Mouse (Mus musculus) adrenal gland, adult 18-20 months (tissue): Measurements from ENCODE around the gene Slc39a11. TPM values are rescaled to one million over a fixed set of nuclear protein-coding genes. Genes with fewer than 3 reads are reported as not detected.

ENCODE experiments used
- DNase-seq, 2 experiments: peaks; one replicate each; pipeline ENCODE4 v3.0.0; 2021 to 2022; ENCODE audit warnings: low spot score in 2 of 2
- total RNA-seq, 2 experiments: library from RNA; stranded (reverse); gene quantifications; 1 replicate in 1 of 2; 2 replicates in 1 of 2; pipeline ENCODE4 v1.2.3; 2021

Slc39a11 gene
- total RNA-seq, 2 experiments from 2014 or later: 23.1 to 29.1 TPM

GRCm38 (mm10) chr11:113552539-113552938 lies 97.3 kb downstream of the Slc39a11 start:
- DNase-seq: no peak

DNA sequence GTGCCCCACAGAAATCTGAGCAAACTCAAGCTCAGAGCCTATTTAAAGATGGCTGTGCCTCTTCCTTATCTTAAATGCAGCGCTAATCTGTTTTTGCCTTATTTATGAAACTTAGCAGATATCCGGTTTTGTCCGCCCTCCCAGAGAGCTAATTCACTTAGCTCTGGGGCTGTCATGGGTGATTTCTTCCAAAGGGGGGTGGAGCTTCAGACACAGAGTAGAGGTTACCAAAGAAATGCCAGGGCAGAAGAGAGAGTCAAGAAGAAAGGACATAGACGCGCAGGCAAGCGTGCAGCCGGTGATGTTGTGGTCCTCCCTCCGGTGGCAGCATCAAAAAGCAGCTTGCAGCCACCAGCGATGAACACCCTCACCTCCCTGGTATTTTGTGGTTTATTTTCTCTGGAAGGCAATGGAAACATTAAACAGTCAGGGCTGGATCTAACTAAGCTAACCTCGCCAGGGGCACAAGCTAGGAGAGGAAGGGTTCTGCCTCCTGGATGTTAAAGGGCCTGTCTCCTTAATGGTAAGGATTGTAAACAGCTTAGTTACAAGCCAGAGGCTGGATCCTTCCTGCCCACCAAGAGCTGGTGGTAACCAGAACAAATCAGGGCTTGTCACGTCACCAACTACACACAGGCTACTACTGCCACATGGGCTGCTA lies 103.5 kb downstream of the Slc39a11 start:
- no peak for DNase-seq

- DNase-seq: no peak
These were observed 105.8 kb downstream of the Slc39a11 start for GRCm38 (mm10) chr11:113544017-113544640.

DNA sequence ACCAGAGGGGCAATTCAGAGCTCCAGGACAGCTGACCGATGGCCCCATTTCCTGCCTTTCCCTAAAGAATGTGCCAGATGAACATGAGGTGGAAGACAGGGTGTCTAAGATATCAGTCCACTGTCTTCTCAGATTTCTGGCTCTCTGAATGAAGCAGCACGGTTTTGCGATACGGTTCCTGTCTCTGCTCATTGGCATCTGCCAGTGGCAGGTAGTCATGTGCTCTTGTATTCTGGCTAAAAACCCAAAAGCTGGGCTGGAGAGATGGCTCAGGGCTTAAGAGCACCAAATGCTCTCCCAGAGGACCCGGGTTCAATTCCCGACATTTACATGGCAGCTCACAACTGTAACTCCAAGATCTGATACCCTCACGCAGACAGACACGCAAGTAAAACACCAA lies 108.8 kb downstream of the Slc39a11 start:
- DNase-seq: no peak

- DNase-seq: no peak
These were observed 110.2 kb downstream of the Slc39a11 start for GRCm38 (mm10) chr11:113539502-113540209.

DNA sequence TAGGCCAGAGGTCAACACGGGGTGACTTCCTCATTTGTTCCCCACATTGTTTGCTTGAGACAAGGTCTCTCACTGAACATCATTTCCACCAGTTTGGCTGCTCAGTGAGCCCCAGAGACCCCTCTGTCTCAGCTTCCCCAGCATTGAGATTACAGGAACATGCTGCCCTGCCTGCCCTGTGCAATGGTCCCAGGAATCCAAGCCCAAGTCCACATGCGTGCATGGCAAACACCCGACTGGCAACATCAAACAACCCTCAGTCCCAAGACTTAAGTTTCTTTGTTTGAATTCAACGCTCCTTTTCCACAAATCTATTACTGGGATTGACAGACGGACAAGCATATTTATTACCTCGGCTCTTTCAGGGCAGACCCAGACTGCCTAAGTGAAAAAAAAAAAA lies 110.8 kb downstream of the Slc39a11 start:
- DNase-seq: no peak

DNA sequence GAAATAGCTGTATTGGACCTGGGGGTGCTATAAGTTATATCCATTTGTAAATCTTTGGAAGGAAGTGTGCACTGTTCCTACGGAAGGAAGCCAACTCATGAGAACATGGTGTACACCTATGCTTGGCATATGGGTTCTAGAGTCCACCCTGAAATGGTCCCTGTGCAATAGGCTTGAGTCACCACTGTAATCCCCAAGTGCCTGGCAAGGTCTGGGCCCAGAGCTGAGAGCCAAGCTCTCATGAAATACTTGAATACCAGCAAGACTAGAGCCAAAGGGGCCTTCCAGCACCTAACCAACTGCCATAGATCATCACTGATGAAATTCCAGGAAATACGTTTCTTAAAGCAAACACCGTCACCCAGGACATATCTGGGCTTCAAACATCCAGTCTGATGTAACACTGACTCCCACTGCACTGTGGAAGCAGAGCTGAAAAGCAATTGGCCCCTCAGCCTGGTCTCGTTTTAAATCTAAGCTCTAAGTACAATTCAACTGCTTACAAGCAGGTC lies 111.4 kb downstream of the Slc39a11 start:
- no peak for DNase-seq

- DNase-seq: no peak
These were observed 112.2 kb downstream of the Slc39a11 start for GRCm38 (mm10) chr11:113537715-113538114.

DNA sequence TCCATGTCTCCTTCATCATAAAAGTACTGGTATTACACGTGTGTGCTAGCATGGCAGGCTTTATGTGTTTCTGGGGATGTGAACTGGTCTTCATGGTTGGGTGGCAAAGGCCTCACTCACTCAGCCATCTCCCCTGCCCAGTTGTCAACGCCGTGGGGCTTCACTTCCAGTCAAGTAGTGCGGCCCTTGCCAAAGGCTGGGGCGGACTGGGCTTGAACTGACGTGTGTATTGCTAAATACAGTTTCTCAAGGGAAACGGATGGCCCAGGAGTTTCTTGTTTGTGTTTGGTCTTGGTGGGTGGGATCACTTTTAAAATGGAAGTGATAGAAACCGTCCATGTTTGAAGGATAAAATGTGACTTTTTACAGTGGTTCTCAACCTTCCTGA lies 112.7 kb downstream of the Slc39a11 start:
- no peak for DNase-seq

DNA sequence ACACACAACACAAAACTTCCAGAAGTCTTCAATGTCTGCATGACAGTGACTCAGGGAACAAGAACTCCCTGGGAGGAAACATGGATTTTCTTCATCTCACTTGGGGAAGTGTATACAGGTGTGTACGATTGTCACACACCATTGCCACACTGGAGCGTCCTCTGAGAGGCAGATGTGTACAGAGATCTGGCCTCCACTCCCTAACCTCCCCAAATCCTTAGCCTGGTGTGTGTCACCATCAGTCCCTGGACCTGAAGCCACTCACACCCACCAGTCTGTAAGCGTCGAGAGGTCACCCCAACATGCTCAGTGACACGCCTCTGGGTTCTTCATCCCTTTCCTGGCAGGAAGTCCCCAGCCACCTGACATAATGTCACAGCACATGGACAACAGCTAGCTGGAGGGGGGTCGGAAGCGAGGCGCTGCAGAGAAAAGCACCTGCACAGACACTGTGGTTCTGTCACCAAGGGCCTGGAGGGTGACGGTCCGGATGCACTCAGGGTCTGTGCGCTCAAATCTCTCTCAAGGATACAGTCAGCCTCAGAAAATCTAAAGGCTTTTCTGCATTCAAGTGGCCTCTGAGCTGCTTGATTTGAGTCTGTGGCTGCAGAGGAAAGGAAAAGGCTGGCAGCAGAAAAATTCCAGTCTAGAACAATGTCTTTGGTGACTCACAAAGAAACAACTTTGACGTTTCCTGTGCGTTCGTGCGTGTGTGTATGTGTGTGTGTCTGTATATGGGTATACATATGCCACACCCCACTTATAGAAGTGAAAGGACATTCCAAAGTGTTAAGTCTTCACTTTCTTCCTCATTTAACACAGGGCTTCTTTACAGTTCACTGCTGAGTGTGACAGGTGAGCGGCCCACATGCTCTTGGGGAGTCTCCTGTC lies 113.3 kb downstream of the Slc39a11 start:
- no peak for DNase-seq

DNA sequence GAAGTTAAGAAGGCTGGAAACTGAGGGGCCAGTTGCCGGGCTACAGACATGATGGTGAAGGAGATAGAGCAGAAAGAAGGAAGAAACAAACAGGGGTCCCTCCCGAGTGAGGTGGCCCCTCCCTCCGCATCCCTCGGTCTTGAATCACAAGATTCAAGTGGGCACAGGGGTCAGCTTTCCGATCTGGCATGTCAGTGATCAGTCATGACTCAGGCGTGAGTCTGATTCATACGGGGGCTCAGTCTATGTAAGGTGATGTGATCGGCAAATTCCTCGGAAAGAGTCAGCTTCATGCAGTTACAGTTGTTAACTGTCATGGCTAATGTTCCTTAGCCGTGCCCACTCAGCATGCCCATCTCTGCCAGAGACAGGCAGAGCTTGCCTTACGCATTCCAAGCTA lies 115.5 kb downstream of the Slc39a11 start:
- no peak for DNase-seq

DNA sequence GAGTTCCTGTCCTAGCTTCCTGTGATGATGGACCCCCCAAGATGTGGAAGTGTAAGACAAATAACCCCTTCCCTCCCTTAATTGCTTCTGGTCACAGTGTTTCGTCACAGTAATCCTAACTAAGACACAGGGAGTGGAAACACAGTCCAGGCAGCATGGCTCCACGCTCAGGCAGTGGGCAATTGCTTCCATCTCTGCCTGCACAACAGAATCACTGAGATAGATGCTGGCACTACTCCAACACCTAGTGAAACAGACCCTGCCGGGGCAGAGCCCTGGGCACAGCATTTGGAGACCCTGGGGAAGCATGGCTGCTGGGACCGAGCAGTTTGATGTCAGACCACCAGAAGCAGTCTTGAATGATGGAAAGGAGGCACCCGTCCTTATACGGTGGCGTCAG lies 115.9 kb downstream of the Slc39a11 start:
- no peak for DNase-seq

- no peak for DNase-seq
These were observed 121.5 kb downstream of the Slc39a11 start for GRCm38 (mm10) chr11:113528391-113528790.

- DNase-seq: no peak
These were observed 124.1 kb downstream of the Slc39a11 start for GRCm38 (mm10) chr11:113525731-113526130.

- no peak for DNase-seq
These were observed 127.2 kb downstream of the Slc39a11 start for GRCm38 (mm10) chr11:113522726-113523125.

GRCm38 (mm10) chr11:113521469-113522190 lies 128.2 kb downstream of the Slc39a11 start:
- DNase-seq: no peak

DNA sequence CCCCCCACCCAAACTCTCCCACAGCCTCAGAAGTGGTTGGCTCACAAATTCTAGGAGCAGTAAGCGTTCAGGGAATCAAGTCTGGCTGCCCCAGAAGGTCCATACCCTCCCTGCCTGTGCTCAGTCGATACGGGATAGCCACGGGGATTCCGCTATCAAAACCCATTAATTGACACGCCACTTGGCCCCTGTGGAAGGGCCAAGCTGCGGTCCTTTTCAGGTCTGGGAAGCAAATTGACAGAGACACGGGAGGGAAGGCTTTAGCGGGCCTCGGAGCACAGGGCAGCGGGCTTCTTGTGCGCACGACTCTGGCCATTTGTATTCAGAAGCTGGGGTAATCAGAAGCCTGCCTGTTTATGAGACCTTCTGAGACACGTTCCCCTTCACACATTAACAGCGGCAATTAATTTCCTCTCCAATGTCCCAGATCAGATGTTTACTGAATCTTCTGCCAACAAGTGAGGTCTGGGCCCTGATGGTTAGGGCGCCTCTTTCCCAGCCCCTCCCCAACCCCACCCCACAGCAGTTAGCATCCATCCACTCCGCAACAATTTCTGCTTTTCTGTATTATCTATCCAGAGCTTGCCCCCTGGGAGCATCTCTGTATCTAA lies 128.9 kb downstream of the Slc39a11 start:
- no peak for DNase-seq

- DNase-seq: no peak
These were observed 129.5 kb downstream of the Slc39a11 start for GRCm38 (mm10) chr11:113520373-113520772.

- no peak for DNase-seq
These were observed 129.9 kb downstream of the Slc39a11 start for GRCm38 (mm10) chr11:113519973-113520372.

DNA sequence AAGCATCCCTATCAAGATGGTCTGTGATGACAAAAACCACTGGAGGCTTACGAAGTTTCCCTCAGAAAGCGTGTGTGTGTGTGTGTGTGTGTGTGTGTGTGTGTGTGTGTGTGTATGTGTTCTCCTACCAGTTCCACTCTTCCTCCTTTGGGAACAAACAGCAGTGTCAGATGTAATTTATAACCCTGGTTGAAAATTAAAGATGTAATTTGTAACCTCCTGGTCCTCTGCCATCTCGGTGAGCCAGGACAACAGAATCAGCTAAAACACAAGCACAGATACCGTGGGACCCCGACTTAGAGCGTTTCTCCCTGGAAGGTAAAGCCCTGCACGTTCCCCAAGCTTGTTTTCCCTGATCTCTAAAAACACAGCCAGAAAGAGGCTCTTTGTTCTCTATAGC lies 131.7 kb downstream of the Slc39a11 start:
- DNase-seq: no peak
